Mouse (Mus musculus) MEL (cell line): ENCODE data around the gene Ctsc. TPM values are rescaled to one million over a fixed set of nuclear protein-coding genes. Genes with fewer than 3 reads are reported as not detected.

Experiments used
- polyA plus RNA-seq, 2 experiments: library from polyadenylated mRNA; stranded (reverse) in 1 of 2; unstranded in 1 of 2; fragments of >175 nt in 1 of 2; fragments of >200 nt in 1 of 2; gene quantifications; 2 replicates each; pipeline versions ENCODE4 v1.2.1 to v1.2.4; 2012; ENCODE audit warnings: low replicate concordance in 2 of 2, low read depth in 1 of 2; ENCODE audit not compliant: insufficient read length in 2 of 2, insufficient read depth in 1 of 2, missing spikeins in 1 of 2
- total RNA-seq: library from RNA; depleted of rRNA; stranded (reverse); fragments of 300-350 nt; gene quantifications from 2 replicates; pipeline ENCODE4 v1.2.3, GENCODE M21; 2012; rRNA removed

Ctsc gene
- total and polyA plus RNA-seq, 3 experiments: 50.7 to 51.4 TPM; not detected in 1

Other genes starting within 250 kb of the Ctsc start
- gene Rab38, start 152.2 kb downstream of the Ctsc start, total RNA-seq: 11.2 and 11.4 TPM in 2 replicates
- 10 to 100 TPM in 1 of 2 experiments, not detected in 1; 19.9 TPM for gene Rab38, start 152.2 kb downstream of the Ctsc start, polyA plus RNA-seq